Mouse (Mus musculus): Measurements from ENCODE around the gene Rora.

GRCm38 (mm10) chr9:68709232-68709631 is 55.6 kb downstream of the Rora start:
- no peak for TF ChIP-seq CTCF (IDR thresholded peaks at IDR 0.05; ENCODE audit: low read depth)
- no peak for TF ChIP-seq EP300 (optimal IDR thresholded peaks at IDR 0.05)

All from stomach, postnatal 0 days (tissue).